Mouse (Mus musculus) 3T3-L1 (cell line): ENCODE measurements around the gene Nup50.
"Not testable (repeated sequence)": the region's sequence is repeated elsewhere in the genome, so short reads cannot be mapped to it uniquely, and the experiment has no call there.

Experiments
- DNase-seq: peaks from one replicate; pipeline ENCODE4 v3.0.0-alpha.2; 2015; ENCODE audit warnings: low read depth, low spot score

The Nup50 gene

GRCm38 (mm10) chr15:84922884-84923507 lies at the start of gene Nup50:
TSS of gene Nup50 (plus strand) at chr15:84923411.
- peak; percentile 98 for DNase-seq

GRCm38 (mm10) chr15:84873867-84874266 lies 49.3 kb upstream of the Nup50 start:
- DNase-seq: no peak

GRCm38 (mm10) chr15:84877029-84877815 lies 46.0 kb upstream of the Nup50 start:
- peak; percentile 25 for DNase-seq

- DNase-seq: no peak
Measured at GRCm38 (mm10) chr15:84888066-84888465, 35.1 kb upstream of the Nup50 start.

- DNase-seq: no peak
Measured at GRCm38 (mm10) chr15:84891246-84891645, 32.0 kb upstream of the Nup50 start.

GRCm38 (mm10) chr15:84891658-84892057 lies 31.6 kb upstream of the Nup50 start:
- DNase-seq: peak; percentile 82

GRCm38 (mm10) chr15:84896216-84896615 lies 27.0 kb upstream of the Nup50 start:
- DNase-seq: not testable (repeated sequence)

- DNase-seq: no peak
Measured at GRCm38 (mm10) chr15:84896664-84897063, 26.5 kb upstream of the Nup50 start.

- DNase-seq: no peak
Measured at GRCm38 (mm10) chr15:84898077-84898476, 25.1 kb upstream of the Nup50 start.

- no peak for DNase-seq
Measured at GRCm38 (mm10) chr15:84903843-84904385, 19.3 kb upstream of the Nup50 start.

- DNase-seq: no peak
Measured at GRCm38 (mm10) chr15:84913201-84913600, 10.0 kb upstream of the Nup50 start.

- no peak for DNase-seq
Measured at GRCm38 (mm10) chr15:84919938-84920337, 3.3 kb upstream of the Nup50 start, which contains the start of gene Gm29666. TSS of gene Gm29666 (minus strand) at chr15:84920038.

GRCm38 (mm10) chr15:84923508-84924181 lies 434 bp downstream of the Nup50 start:
- peak; percentile 32 for DNase-seq

GRCm38 (mm10) chr15:84924781-84925315 lies 1.6 kb downstream of the Nup50 start:
- DNase-seq: peak; percentile 80

- peak; percentile 70 for DNase-seq
Measured at GRCm38 (mm10) chr15:84925495-84926018, 2.3 kb downstream of the Nup50 start.

- DNase-seq: no peak
Measured at GRCm38 (mm10) chr15:84932351-84932750, 9.1 kb downstream of the Nup50 start.

GRCm38 (mm10) chr15:84934901-84935300 lies 11.7 kb downstream of the Nup50 start:
- DNase-seq: no peak

- DNase-seq: no peak
Measured at GRCm38 (mm10) chr15:84940102-84940501, 16.9 kb downstream of the Nup50 start.

GRCm38 (mm10) chr15:84942647-84943285 lies 19.6 kb downstream of the Nup50 start:
- DNase-seq: no peak

GRCm38 (mm10) chr15:84944319-84944718 lies 21.1 kb downstream of the Nup50 start:
- DNase-seq: no peak

GRCm38 (mm10) chr15:84948990-84949389 lies 25.8 kb downstream of the Nup50 start:
- DNase-seq: no peak
